Mouse (Mus musculus) kidney, embryonic 14.5 days (tissue): Measurements from ENCODE around the gene Tmco3. TPM values are rescaled to one million over a fixed set of nuclear protein-coding genes. Genes with fewer than 3 reads are reported as not detected.

Source experiments
- ATAC-seq: fragments of 200-750 bp; cut with Nextera tagmentation; 2 replicates; pipeline ENCODE4 v1.8.0; 2017; ENCODE audit warnings: moderate number of reproducible peaks, mild to moderate bottlenecking, moderate TSS enrichment, moderate library complexity; ENCODE audit not compliant: low FRiP score, low TSS enrichment
- H3K27ac ChIP-seq: fragments of 300-500 bp; sonication (generic); 2 replicates; pipeline ENCODE4 v1.5.1; 2014; ENCODE audit warnings: low read depth, mild to moderate bottlenecking, low read length, moderate library complexity, mixed read lengths
- H3K27me3 ChIP-seq: fragments of 300-500 bp; sonication (generic); 2 replicates; pipeline ENCODE4 v1.6.1; 2014; ENCODE audit warnings: mild to moderate bottlenecking, low read length; ENCODE audit not compliant: control insufficient read depth, insufficient read depth
- H3K36me3 ChIP-seq: fragments of 300-500 bp; sonication (generic); 2 replicates; pipeline ENCODE4 v1.6.1; 2014; ENCODE audit warnings: low read length, mixed read lengths; ENCODE audit not compliant: control insufficient read depth, insufficient read depth
- H3K4me1 ChIP-seq: fragments of 300-500 bp; sonication (generic); 2 replicates; pipeline ENCODE4 v1.6.1; 2014; ENCODE audit warnings: low read length, mixed read lengths; ENCODE audit not compliant: control insufficient read depth, insufficient read depth
- H3K4me2 ChIP-seq: fragments of 300-500 bp; sonication (generic); replicated peaks from 2 replicates; pipeline ENCODE4 v1.6.1; 2014; ENCODE audit warnings: low read depth, mild to moderate bottlenecking, low read length
- H3K4me3 ChIP-seq: fragments of 300-500 bp; sonication (generic); 2 replicates; pipeline ENCODE4 v1.5.1; 2014; ENCODE audit warnings: mild to moderate bottlenecking, low read length
- H3K9ac ChIP-seq: fragments of 300-500 bp; sonication (generic); 2 replicates; pipeline ENCODE4 v1.6.1; 2014; ENCODE audit warnings: low read depth, mild to moderate bottlenecking, low read length, moderate library complexity
- H3K9me3 ChIP-seq: fragments of 300-500 bp; sonication (generic); 2 replicates; pipeline ENCODE4 v1.6.1; 2016; ENCODE audit warnings: low read length; ENCODE audit not compliant: control insufficient read depth
- WGBS: fragments of 180-500 bp; shearing (Covaris S2); extraction: QIAGEN DNeasy Blood & Tissue Kit; methylation state at CpG from one replicate; pipeline ENCODE4 v1.1.7; 2014; 5-methylcytosine and 5-hydroxymethylcytosine counted together
- polyA plus RNA-seq: library from polyadenylated mRNA; unstranded; fragments of >200 nt; fragmentation: Nextera tagmentation; extraction: Ambion mirVana; gene quantifications from 2 replicates; pipeline ENCODE4 v1.2.1, GENCODE M21; 2014

Tmco3 gene
- 28.4 and 40.5 TPM in 2 replicates for polyA plus RNA-seq

- no peaks in the 10 kb centered on the region for H3K36me3 ChIP-seq
- H3K4me3 ChIP-seq = peak within 1 kb of the TSS; percentile 79
- peak; percentile 91 for ATAC-seq
- WGBS = under 1% methylated on average over 79 of the region's 79 CpGs
- H3K9ac ChIP-seq = peak within 1 kb of the TSS; percentile 76
- H3K4me1 ChIP-seq = peaks cover 18% of the 10 kb centered on the region
- H3K27ac ChIP-seq = peak within 1 kb of the TSS; percentile 93
- peak within 1 kb of the TSS; percentile 95 for H3K4me2 ChIP-seq
- H3K27me3 ChIP-seq = no peaks in the 10 kb centered on the region
- no peaks in the 10 kb centered on the region for H3K9me3 ChIP-seq
Observed at GRCm38 (mm10) chr8:13287692-13288623, at the start of gene Tmco3, which contains the start of gene Dcun1d2. Gene Tmco3 (plus strand): TSS chr8:13288190. Gene Dcun1d2 (minus strand): TSS chr8:13288131.

GRCm38 (mm10) chr8:13240055-13240454, 47.9 kb upstream of the Tmco3 start:
- Histone ChIP-seq H3K27me3 (no peaks in the 10 kb centered on the region), H3K36me3 (no peaks in the 10 kb centered on the region), H3K4me3 (no peak overlapping the region), H3K9me3 (no peaks in the 10 kb centered on the region), H3K9ac (no peak overlapping the region), H3K27ac (no peak overlapping the region), H3K4me1 (no peaks in the 10 kb centered on the region), H3K4me2 (no peak overlapping the region)
- ATAC-seq = no peak
- 91% methylated on average over 9 of the region's 9 CpGs for WGBS

GRCm38 (mm10) chr8:13240691-13241090, 47.3 kb upstream of the Tmco3 start:
- no peaks in the 10 kb centered on the region for H3K36me3 ChIP-seq
- 81% methylated on average over 7 of the region's 7 CpGs for WGBS

GRCm38 (mm10) chr8:13242985-13243870, 44.8 kb upstream of the Tmco3 start:
- no peaks in the 10 kb centered on the region for H3K9me3 ChIP-seq
- no peak overlapping the region for H3K4me2 ChIP-seq
- no peaks in the 10 kb centered on the region for H3K4me1 ChIP-seq
- no peak for ATAC-seq
- no peak overlapping the region for H3K27ac ChIP-seq
- H3K9ac ChIP-seq = no peak overlapping the region; the same call in 1 of the 2 replicates
- 68% methylated on average over 10 of the region's 10 CpGs for WGBS
- no peak overlapping the region for H3K4me3 ChIP-seq
- H3K27me3 ChIP-seq = 0 out of 2 replicates have a peak, but pooled peaks cover 1% of the 10 kb centered on the region
- no peaks in the 10 kb centered on the region for H3K36me3 ChIP-seq

More at GRCm38 (mm10) chr8:13240691-13241090, 47.3 kb upstream of the Tmco3 start:
- Histone ChIP-seq H3K4me1 (no peaks in the 10 kb centered on the region), H3K4me3 (no peak overlapping the region), H3K4me2 (no peak overlapping the region), H3K27ac (no peak overlapping the region), H3K27me3 (no peaks in the 10 kb centered on the region), H3K9ac (no peak overlapping the region), H3K9me3 (no peaks in the 10 kb centered on the region)
- ATAC-seq = no peak

GRCm38 (mm10) chr8:13244343-13244880, 43.6 kb upstream of the Tmco3 start:
- H3K9me3 ChIP-seq = no peaks in the 10 kb centered on the region
- H3K4me1 ChIP-seq = no peaks in the 10 kb centered on the region
- H3K36me3 ChIP-seq = no peaks in the 10 kb centered on the region
- H3K9ac ChIP-seq = no peak overlapping the region
- WGBS = 86% methylated on average over 11 of the region's 11 CpGs
- H3K27me3 ChIP-seq = 0 out of 2 replicates have a peak, but pooled peaks cover 3% of the 10 kb centered on the region
- no peak overlapping the region for H3K4me3 ChIP-seq
- no peak overlapping the region for H3K4me2 ChIP-seq
- no peak overlapping the region for H3K27ac ChIP-seq
- no peak for ATAC-seq

GRCm38 (mm10) chr8:13252837-13253236, 35.2 kb upstream of the Tmco3 start:
- H3K27me3 ChIP-seq = 0 out of 2 replicates have a peak, but pooled peaks cover 3% of the 10 kb centered on the region
- peaks cover 19% of the 10 kb centered on the region for H3K36me3 ChIP-seq
- H3K4me3 ChIP-seq = no peak overlapping the region
- H3K4me1 ChIP-seq = no peaks in the 10 kb centered on the region
- no peak overlapping the region for H3K27ac ChIP-seq
- no peaks in the 10 kb centered on the region for H3K9me3 ChIP-seq
- no peak for ATAC-seq
- H3K9ac ChIP-seq = no peak overlapping the region
- WGBS = 95% methylated on average over 13 of the region's 13 CpGs
- no peak overlapping the region for H3K4me2 ChIP-seq

- H3K36me3 ChIP-seq = peaks cover 23% of the 10 kb centered on the region
- no peak for ATAC-seq
- H3K9ac ChIP-seq = no peak overlapping the region
- H3K9me3 ChIP-seq = no peaks in the 10 kb centered on the region
- no peaks in the 10 kb centered on the region for H3K27me3 ChIP-seq
- H3K27ac ChIP-seq = no peak overlapping the region
- no peak overlapping the region for H3K4me2 ChIP-seq
- H3K4me1 ChIP-seq = no peaks in the 10 kb centered on the region
- WGBS = 65% methylated on average over 5 of the region's 5 CpGs
- H3K4me3 ChIP-seq = no peak overlapping the region
Observed at GRCm38 (mm10) chr8:13253413-13253812, 34.6 kb upstream of the Tmco3 start.

GRCm38 (mm10) chr8:13254019-13254418, 34.0 kb upstream of the Tmco3 start, which contains the start of gene Adprhl1:
Gene Adprhl1 (minus strand): TSS chr8:13254162.
- ATAC-seq = peak; percentile 84
- H3K9me3 ChIP-seq = no peaks in the 10 kb centered on the region
- H3K27ac ChIP-seq = no peak within 1 kb of the TSS
- no peak within 1 kb of the TSS for H3K4me2 ChIP-seq
- 30% methylated on average over 8 of the region's 8 CpGs for WGBS
- H3K27me3 ChIP-seq = no peaks in the 10 kb centered on the region
- H3K4me1 ChIP-seq = no peaks in the 10 kb centered on the region
- H3K4me3 ChIP-seq = no peak within 1 kb of the TSS
- no peak within 1 kb of the TSS for H3K9ac ChIP-seq
- H3K36me3 ChIP-seq = peaks cover 29% of the 10 kb centered on the region
